Mouse (Mus musculus) megakaryocyte, embryonic 14.5 days (primary cell): ENCODE data around the gene Scap.

ENCODE experiments used
- FLI1 ChIP-seq: IDR thresholded peaks from 2 replicates; pipeline ENCODE4 v1.6.1; 2012; ENCODE audit warnings: low read length, inconsistent platforms, mixed read lengths
- GATA1 ChIP-seq: IDR thresholded peaks from 3 replicates; pipeline ENCODE4 v1.6.1; 2012; ENCODE audit warnings: mixed read lengths, low read length, inconsistent platforms, borderline replicate concordance

- no peak for TF ChIP-seq GATA1
- TF ChIP-seq FLI1 = no peak
These were observed 47.6 kb downstream of the Scap start for GRCm38 (mm10) chr9:110380662-110381061.
